Mouse (Mus musculus): ENCODE data around the gene Slc40a1. TPM values are rescaled to one million over a fixed set of nuclear protein-coding genes. Genes with fewer than 3 reads are reported as not detected.

The Slc40a1 gene
- 10 to 100 TPM; 14.5 to 15.0 TPM for total RNA-seq (2021)
- long read RNA-seq, experiment 1, transcript Slc40a1-201 (8 exons, 3,370 nt): major isoform, 35 of 38 reads
- long read RNA-seq, experiment 1, partial matches to known transcripts: 2 of 38 reads
- long read RNA-seq, experiment 1, other reads (novel, unspliced or antisense): 1 of 38 reads
- long read RNA-seq, experiment 2, transcript Slc40a1-201 (8 exons, 3,370 nt): major isoform, 23 of 27 reads
- long read RNA-seq, experiment 2, partial matches to known transcripts: 2 of 27 reads
- long read RNA-seq, experiment 2, other reads (novel, unspliced or antisense): 2 of 27 reads

DNA sequence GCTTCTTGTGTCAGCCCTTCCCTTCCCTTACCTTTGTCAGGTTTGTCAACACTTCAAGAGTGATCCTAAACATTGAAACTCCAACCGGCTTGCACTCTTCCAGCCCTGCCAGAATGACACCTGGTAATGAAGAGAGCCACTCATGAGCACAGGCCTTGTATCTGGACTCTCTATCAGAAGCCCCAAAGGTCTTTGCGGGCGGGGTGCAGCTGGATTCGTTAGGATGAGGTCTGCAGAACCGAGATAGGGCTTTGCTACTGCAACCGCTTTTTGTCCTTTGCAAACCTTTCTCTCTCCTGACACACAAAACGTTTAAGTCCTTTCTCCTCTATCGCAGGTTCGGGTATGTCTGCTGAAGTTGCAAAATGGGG lies at the start of gene Slc40a1:
TSS of gene Slc40a1 (minus strand) at position 131 of the 371 bp plus-strand sequence.
- no peak for DNase-seq

DNA sequence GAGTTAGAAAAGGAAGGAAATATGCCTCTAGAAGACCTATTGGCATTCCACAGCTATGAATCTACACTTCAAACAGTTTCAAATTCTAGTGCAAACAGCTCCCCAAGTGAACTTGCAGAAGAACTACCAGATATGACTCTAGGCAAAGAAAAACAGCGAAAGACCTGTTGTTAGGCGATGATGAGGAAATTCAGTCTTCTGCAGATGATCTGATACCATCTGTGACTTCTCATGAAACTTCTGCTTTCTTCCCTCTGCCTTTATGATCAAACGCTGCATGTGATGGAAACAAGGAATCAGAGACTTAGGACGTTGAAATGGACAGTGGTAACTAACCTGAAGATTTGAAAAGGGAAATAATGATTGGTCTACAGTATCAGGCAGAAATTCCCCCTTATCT lies 45.0 kb upstream of the Slc40a1 start:
- no peak for DNase-seq

GRCm38 (mm10) chr1:45948988-45949387 lies 22.7 kb upstream of the Slc40a1 start:
- no peak for DNase-seq

DNA sequence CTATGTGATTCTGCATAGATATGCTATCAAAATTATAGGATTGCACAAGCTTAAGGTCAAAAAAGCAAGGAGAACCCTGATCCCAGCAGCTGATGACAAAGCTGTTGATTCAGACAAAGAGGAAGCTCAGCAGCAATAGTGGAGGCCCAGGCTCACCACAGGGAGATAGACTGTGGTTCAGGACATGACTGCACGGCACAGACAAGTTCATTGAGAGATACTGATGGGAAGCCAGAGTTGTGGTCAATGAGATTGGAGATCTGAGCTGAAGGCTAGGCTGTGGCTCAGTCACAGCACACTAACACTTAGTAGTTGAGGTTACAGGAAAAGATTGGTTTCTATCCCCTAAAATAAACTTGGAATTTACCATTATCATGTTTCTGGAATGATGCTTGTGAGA lies 21.5 kb upstream of the Slc40a1 start:
- no peak for DNase-seq

GRCm38 (mm10) chr1:45931127-45931526 lies 4.8 kb upstream of the Slc40a1 start:
- DNase-seq: no peak

GRCm38 (mm10) chr1:45926911-45927310 lies 588 bp upstream of the Slc40a1 start:
- DNase-seq: no peak

- peak; percentile 85 for DNase-seq
Measured at GRCm38 (mm10) chr1:45925500-45926392, 577 bp downstream of the Slc40a1 start.

DNA sequence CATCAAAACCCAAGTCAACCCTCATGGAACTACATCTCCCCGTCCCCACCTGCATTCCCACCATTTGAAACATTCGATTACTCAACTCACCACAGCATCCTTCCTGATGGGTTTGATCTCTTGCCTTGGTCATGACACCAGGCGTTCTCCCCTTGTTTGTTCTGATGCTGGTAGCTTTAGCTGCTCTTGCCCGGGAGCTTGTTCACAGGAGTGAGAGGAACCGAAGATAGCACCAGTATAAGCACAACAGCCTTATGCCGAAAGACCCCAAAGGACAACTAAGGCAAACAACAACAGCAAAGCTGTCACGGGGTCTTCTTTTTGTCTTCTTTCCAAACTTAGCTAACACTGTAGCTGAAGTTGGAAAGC lies 1.2 kb downstream of the Slc40a1 start:
- no peak for DNase-seq

GRCm38 (mm10) chr1:45924516-45924915 lies 1.8 kb downstream of the Slc40a1 start:
- DNase-seq: no peak

DNA sequence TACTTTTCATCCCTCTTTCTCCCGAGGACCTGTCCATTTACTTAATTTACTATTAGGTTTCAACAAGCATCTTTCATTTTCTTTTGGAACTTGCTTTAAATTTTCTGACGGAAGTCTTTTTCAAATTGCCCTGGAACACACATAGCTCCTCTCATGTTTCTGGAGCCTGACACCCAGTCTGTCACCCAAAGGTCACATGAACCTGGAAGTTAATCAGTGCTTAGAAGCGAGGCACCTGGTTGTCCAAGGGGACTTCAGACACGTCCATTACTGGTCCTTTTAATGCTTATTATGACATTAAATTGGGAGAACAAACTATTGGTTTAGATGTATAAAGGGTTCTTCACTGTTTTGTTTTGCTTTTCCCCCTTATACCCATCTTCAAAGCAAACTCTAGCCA lies 3.0 kb downstream of the Slc40a1 start:
- DNase-seq: no peak

GRCm38 (mm10) chr1:45920703-45921102 lies 5.6 kb downstream of the Slc40a1 start:
- DNase-seq: no peak

DNA sequence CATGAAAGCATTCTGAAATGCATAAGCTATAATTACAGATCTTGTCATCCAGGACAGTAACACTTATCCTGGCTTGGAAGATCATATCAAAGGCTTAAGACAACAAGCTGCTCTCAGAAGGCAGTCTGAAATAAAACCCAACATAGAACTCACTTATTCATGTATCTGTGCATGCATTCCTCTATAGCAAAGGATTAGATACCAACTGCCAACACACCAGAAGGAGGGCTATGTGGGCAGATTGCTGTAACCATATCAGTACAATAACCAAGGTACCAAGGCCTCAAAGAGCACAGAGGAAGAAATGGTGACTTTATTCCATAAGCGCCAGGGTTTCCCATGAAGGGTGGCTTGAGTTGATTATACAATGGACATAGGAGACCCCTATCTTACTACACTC lies 6.6 kb downstream of the Slc40a1 start:
- no peak for DNase-seq

DNA sequence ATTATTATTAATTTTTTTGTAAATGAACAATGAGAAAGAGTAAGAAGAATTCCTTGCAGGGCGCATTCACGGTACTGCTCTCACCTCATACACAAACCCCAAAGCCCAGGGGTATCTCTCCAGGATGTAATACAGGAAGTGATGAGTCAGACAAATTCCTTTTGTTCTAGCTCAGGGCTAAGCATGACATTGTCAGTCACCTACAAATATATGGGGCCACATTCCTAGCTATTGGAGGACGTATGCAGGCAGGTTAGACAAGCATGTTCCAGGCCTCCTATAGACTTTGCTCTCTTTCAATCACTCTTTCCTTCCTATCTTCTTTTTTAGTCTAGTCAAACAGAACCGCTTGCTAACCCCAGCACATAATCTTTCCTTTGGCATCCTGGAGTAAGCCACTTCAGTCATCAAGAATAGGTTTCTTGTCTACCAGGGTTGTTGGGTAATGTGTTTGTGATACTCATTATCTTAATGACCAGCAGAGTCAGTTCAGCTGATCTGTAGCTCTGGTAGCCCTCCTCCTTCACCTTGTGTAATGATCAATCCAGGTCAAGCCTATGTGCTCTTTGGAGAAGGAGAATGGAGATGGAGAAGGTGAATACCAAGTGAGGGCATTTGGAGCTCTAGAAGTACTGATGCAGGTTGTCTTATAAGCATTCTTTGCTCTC lies 9.1 kb downstream of the Slc40a1 start:
- no peak for DNase-seq

GRCm38 (mm10) chr1:45916174-45916573 lies 10.1 kb downstream of the Slc40a1 start:
- no peak for DNase-seq

DNA sequence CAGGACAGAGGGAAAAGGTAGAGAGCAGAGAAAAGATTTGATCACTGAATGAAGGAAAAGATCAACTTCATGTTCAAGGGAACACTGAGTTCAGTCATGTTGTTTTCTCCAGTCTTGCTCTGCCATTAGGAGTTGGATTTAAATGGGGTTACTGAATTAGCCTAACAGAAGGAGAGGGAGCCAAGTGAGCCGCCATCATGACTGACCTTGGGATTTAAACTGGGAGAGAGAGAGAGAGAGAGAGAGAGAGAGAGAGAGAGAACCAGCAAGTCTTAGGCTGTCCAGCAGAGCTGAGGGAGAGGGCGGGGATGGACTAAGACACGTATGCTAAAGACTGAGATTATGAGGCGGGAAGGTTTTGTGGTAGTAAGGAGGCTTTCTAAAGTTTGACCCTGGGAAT lies 12.1 kb downstream of the Slc40a1 start:
- DNase-seq: no peak

- DNase-seq: peak; percentile 20
Measured at GRCm38 (mm10) chr1:45905107-45905821, 21.1 kb downstream of the Slc40a1 start.

GRCm38 (mm10) chr1:45904161-45904560 lies 22.2 kb downstream of the Slc40a1 start:
- DNase-seq: no peak

DNA sequence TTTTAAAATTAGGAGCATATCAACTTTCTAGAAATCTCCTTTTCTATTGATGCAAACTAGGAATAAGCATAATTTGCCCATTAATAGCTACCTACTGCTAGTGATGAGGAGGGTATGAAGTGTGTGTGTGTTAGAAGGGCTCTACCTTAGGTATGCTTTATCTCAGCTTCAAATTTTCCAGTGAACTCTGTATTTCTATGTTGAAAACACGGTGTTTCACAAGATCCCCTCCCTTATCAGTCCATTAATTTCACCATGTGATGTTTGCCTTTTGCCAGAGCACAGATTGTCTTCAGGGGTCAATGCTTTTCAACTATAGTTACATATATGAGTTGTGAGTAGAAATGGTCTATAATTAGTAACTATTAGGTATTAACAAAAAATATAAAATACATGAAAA lies 28.3 kb downstream of the Slc40a1 start:
- DNase-seq: no peak

- peak; percentile 14 for DNase-seq
Measured at GRCm38 (mm10) chr1:45894168-45894912, 32.0 kb downstream of the Slc40a1 start.

DNA sequence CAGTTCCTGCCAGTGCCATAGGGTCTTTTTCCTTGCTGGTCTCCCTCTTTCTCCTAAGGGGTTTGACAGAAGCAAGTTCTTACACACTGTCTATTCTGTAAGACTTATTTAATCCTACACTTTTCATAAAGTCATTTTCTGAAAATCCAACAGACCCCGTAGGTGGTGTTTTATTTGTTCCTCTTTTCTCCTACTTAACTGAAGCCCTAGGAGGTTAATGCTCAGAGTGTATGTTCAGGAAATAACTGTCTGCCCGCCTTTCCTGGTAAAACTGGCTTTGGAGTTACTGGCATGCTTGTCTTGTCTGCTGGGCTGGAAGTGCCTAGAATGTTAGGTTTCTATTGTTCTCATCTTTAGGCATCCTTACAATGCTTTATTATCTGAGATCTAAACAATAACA lies 34.3 kb downstream of the Slc40a1 start:
- DNase-seq: no peak

DNA sequence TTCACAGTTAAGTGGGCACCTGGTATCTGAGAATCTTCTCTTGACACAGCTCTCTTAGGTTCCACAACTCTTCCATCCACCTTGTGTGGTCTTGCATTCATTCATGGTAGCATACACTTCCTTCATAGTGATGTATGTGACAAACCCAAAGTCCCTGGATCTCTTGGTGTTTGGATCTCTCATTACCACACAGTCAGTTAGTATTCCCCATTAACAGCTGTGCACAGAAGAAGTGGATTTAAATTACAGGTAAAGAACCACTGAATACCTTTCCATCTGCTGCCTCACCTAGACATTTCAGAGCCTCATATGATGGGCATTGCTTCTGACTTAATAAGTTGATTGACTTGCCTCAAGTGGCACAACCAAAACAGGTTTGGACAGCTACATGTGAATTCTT lies 36.1 kb downstream of the Slc40a1 start, which contains the start of gene Gm5269:
TSS of gene Gm5269 (minus strand) at position 101 of the 400 bp plus-strand sequence.
- DNase-seq: no peak

GRCm38 (mm10) chr1:45886800-45887199 lies 39.5 kb downstream of the Slc40a1 start:
- no peak for DNase-seq

Measured in gastrocnemius, postnatal 10 days (tissue).